Mouse (Mus musculus): ENCODE measurements around the gene Kcns1. TPM values are rescaled to one million over a fixed set of nuclear protein-coding genes. Genes with fewer than 3 reads are reported as not detected.
"Not testable (repeated sequence)": the region's sequence is repeated elsewhere in the genome, so short reads cannot be mapped to it uniquely, and the experiment has no call there.

Kcns1 gene
- polyA plus RNA-seq (2015; fragmentation: Nextera tagmentation; extraction: Ambion mirVana): 0.19 and 0.23 TPM in 2 replicates

DNA sequence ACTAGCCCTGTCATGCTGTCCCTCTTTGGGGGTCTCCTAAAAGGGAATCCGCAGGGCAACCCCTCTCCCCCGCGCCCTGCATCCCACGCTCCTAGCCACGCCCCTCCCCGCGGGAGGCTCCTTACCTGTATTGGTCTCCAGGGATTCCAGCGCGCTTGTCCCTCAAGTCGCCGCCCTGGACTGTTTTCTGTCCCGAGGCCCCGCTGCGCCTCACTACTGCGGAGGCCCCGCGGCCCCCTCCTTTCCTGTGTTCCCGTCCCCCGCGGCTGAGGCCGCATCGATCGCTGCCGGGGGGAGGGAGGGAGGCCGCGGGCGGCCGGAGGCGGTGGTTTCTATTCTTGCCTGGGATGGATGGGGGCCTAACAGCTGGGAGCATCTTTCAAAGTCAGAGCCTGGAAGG lies at the start of gene Kcns1:
Gene Kcns1 (minus strand): TSS at position 212 of the 400 bp plus-strand sequence.
- ATAC-seq (ENCODE audit: low FRiP score, low TSS enrichment): no peak
- 3% methylated on average over 26 of the region's 29 CpGs for WGBS
- Histone ChIP-seq H3K9me3 (ENCODE audit: control insufficient read depth, low read length) (no peaks in the 10 kb centered on the region), H3K4me1 (replicated peaks; ENCODE audit: control insufficient read depth, insufficient read depth) (no peaks in the 10 kb centered on the region), H3K36me3 (ENCODE audit: control insufficient read depth, insufficient read depth, low read length) (no peaks in the 10 kb centered on the region), H3K27me3 (ENCODE audit: control insufficient read depth, insufficient read depth, low read length) (peaks cover 20% of the 10 kb centered on the region; the same call in 1 of the 2 replicates), H3K4me2 (replicated peaks; ENCODE audit: low read depth) (peak within 1 kb of the TSS; percentile 46), H3K27ac (replicated peaks) (no peak within 1 kb of the TSS), H3K4me3 (ENCODE audit: low read depth, low read length) (peak within 1 kb of the TSS; percentile 26), H3K9ac (ENCODE audit: low read length) (no peak within 1 kb of the TSS)
- no peak for TF ChIP-seq EP300 (optimal IDR thresholded peaks at IDR 0.05)
- TF ChIP-seq CTCF (IDR thresholded peaks at IDR 0.05; ENCODE audit: low read depth): no peak
- no peak for DNase-seq (ENCODE audit: low spot score)

DNA sequence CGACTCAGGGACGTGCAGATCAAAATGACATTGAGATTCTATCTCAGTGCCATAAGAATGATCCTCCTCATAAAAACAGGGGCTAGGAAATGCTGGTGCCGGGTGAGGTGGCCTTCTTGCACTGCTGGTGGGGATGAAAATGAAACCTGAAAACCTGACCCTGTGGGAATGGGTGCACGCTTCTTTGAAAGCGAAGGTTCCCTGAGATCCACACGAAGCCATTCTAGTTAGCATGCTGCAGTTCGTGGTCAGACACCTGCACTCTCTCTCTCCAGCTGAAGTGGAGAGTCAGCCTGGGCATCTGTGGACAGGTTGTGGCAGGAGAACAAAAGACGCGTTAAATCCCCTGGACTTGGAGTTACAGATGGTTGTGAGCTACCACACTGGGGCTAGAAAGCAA lies 48.4 kb upstream of the Kcns1 start:
- no peak overlapping the region for H3K4me3 ChIP-seq (ENCODE audit: low read depth, low read length)
- no peaks in the 10 kb centered on the region for H3K4me1 ChIP-seq (replicated peaks; ENCODE audit: control insufficient read depth, insufficient read depth)
- H3K9ac ChIP-seq (ENCODE audit: low read length): no peak overlapping the region
- DNase-seq (ENCODE audit: low spot score) (no peak), ATAC-seq (ENCODE audit: low FRiP score, low TSS enrichment) (no peak)
- 84% methylated on average over 9 of the region's 9 CpGs for WGBS
- no peaks in the 10 kb centered on the region for H3K36me3 ChIP-seq (ENCODE audit: control insufficient read depth, insufficient read depth, low read length)
- H3K27me3 ChIP-seq (ENCODE audit: control insufficient read depth, insufficient read depth, low read length): no peaks in the 10 kb centered on the region
- no peak overlapping the region for H3K27ac ChIP-seq (replicated peaks)
- no peaks in the 10 kb centered on the region for H3K9me3 ChIP-seq (ENCODE audit: control insufficient read depth, low read length)
- TF ChIP-seq EP300 (optimal IDR thresholded peaks at IDR 0.05) (no peak), CTCF (IDR thresholded peaks at IDR 0.05; ENCODE audit: low read depth) (no peak)
- no peak overlapping the region for H3K4me2 ChIP-seq (replicated peaks; ENCODE audit: low read depth)

DNA sequence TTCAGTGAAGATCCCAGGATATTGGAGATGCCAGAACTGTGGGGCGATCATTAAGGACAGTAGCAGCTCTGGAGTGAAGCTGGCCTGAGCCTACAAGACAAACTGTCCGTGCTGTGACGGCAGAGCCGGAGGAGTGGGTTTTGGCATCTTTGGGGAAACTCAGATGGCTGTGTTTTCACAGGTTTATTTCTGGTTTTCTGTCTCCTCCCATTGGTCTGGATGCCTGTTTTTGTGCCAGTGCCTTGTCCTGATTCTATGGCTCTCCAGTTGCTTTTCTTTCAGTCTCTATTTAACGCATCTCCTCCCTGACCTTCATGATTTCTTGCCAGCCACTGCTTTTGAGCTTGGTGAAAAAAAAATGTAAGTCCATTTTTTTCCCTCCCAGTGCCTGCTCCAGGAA lies 41.8 kb upstream of the Kcns1 start:
- whole genome bisulfite sequencing: 80% methylated on average over 5 of the region's 5 CpGs
- no peak for DNase-seq (ENCODE audit: low spot score)
- H3K27ac ChIP-seq (replicated peaks): no peak overlapping the region
- no peak for ATAC-seq (ENCODE audit: low FRiP score, low TSS enrichment)
- H3K9ac ChIP-seq (ENCODE audit: low read length): no peak overlapping the region
- H3K27me3 ChIP-seq (ENCODE audit: control insufficient read depth, insufficient read depth, low read length): no peaks in the 10 kb centered on the region
- no peaks in the 10 kb centered on the region for H3K4me1 ChIP-seq (replicated peaks; ENCODE audit: control insufficient read depth, insufficient read depth)
- no peak overlapping the region for H3K4me2 ChIP-seq (replicated peaks; ENCODE audit: low read depth)
- H3K4me3 ChIP-seq (ENCODE audit: low read depth, low read length): no peak overlapping the region
- H3K36me3 ChIP-seq (ENCODE audit: control insufficient read depth, insufficient read depth, low read length): no peaks in the 10 kb centered on the region
- no peaks in the 10 kb centered on the region for H3K9me3 ChIP-seq (ENCODE audit: control insufficient read depth, low read length)
- TF ChIP-seq EP300 (optimal IDR thresholded peaks at IDR 0.05): no peak
- TF ChIP-seq CTCF (IDR thresholded peaks at IDR 0.05; ENCODE audit: low read depth): no peak

DNA sequence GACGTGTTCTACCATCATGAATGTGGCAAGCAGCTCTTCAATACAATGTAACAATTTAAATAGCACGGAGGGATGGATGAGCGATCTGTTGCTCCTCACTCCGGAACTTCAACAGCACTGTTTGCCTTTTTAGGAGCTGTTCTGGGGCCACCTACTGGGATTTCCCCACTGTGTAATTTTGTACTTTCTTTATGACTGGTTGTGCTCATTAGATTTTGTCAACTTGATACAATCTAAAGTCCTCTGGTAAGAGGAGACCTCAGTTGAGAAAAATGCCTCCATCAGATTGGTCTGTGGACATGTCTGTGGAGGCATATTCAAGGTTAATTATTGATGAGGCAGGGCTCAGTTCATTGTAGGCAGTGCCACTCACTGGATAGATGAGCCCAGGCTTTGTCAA lies 40.0 kb upstream of the Kcns1 start:
- no peak overlapping the region for H3K27ac ChIP-seq (replicated peaks)
- DNase-seq (ENCODE audit: low spot score): no peak
- WGBS: 81% methylated on average over 4 of the region's 4 CpGs
- H3K9ac ChIP-seq (ENCODE audit: low read length): no peak overlapping the region
- H3K36me3 ChIP-seq (ENCODE audit: control insufficient read depth, insufficient read depth, low read length): no peaks in the 10 kb centered on the region
- no peak overlapping the region for H3K4me3 ChIP-seq (ENCODE audit: low read depth, low read length)
- H3K4me2 ChIP-seq (replicated peaks; ENCODE audit: low read depth): no peak overlapping the region
- TF ChIP-seq CTCF (IDR thresholded peaks at IDR 0.05; ENCODE audit: low read depth) (no peak), EP300 (optimal IDR thresholded peaks at IDR 0.05) (no peak)
- ATAC-seq (ENCODE audit: low FRiP score, low TSS enrichment): no peak
- no peaks in the 10 kb centered on the region for H3K4me1 ChIP-seq (replicated peaks; ENCODE audit: control insufficient read depth, insufficient read depth)
- H3K27me3 ChIP-seq (ENCODE audit: control insufficient read depth, insufficient read depth, low read length): no peaks in the 10 kb centered on the region
- H3K9me3 ChIP-seq (ENCODE audit: control insufficient read depth, low read length): no peaks in the 10 kb centered on the region

DNA sequence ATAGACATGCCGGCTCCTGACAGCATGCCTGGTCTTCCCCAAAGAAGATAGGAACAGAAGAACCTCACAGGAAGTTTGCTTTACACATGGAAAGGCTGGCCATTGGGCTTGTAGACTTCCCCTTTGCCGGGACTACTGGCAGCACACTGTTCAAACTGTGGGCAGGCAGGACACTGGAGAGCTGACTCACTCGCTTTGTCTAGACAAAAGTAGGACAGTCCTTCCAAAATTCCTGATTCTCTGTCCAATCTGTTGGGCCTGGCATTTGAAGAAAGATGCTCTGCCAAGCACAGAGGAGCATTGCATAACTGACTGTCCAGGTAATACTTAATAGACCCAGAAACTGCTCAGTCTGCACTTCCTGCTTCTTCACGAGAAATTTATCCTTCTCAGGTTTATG lies 35.8 kb upstream of the Kcns1 start:
- 62% methylated on average over 4 of the region's 4 CpGs for WGBS
- H3K4me1 ChIP-seq (replicated peaks; ENCODE audit: control insufficient read depth, insufficient read depth): no peaks in the 10 kb centered on the region
- H3K4me2 ChIP-seq (replicated peaks; ENCODE audit: low read depth): no peak overlapping the region
- no peaks in the 10 kb centered on the region for H3K9me3 ChIP-seq (ENCODE audit: control insufficient read depth, low read length)
- no peak for ATAC-seq (ENCODE audit: low FRiP score, low TSS enrichment)
- no peaks in the 10 kb centered on the region for H3K27me3 ChIP-seq (ENCODE audit: control insufficient read depth, insufficient read depth, low read length)
- no peaks in the 10 kb centered on the region for H3K36me3 ChIP-seq (ENCODE audit: control insufficient read depth, insufficient read depth, low read length)
- no peak overlapping the region for H3K27ac ChIP-seq (replicated peaks)
- no peak overlapping the region for H3K9ac ChIP-seq (ENCODE audit: low read length)
- DNase-seq (ENCODE audit: low spot score): no peak
- TF ChIP-seq EP300 (optimal IDR thresholded peaks at IDR 0.05): no peak
- no peak for TF ChIP-seq CTCF (IDR thresholded peaks at IDR 0.05; ENCODE audit: low read depth)
- no peak overlapping the region for H3K4me3 ChIP-seq (ENCODE audit: low read depth, low read length)

DNA sequence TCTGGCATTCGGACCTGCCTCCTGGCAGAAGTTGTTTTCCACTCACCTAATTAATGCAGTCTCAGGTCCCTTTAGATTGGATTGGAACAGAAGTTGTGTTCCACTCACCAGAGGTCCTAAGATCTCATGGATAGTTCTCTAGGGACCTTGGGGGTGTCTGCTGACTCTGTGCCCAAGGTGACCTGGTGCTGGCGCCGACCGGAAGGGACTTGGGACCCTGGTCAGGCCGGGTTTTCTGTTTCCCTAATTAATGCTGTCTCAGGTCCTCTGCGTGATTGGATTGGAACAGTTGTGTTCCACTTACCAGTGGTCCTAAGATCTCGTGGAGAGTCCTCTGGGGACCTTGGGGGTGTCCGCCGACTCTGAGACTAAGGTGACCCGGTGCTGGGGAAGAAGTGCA lies 35.1 kb upstream of the Kcns1 start:
- not testable (repeated sequence) for ATAC-seq (ENCODE audit: low FRiP score, low TSS enrichment); H3K9me3 ChIP-seq (ENCODE audit: control insufficient read depth, low read length); H3K27ac ChIP-seq (replicated peaks); H3K4me3 ChIP-seq (ENCODE audit: low read depth, low read length); H3K27me3 ChIP-seq (ENCODE audit: control insufficient read depth, insufficient read depth, low read length); H3K4me1 ChIP-seq (replicated peaks; ENCODE audit: control insufficient read depth, insufficient read depth); H3K36me3 ChIP-seq (ENCODE audit: control insufficient read depth, insufficient read depth, low read length); DNase-seq (ENCODE audit: low spot score); H3K4me2 ChIP-seq (replicated peaks; ENCODE audit: low read depth); H3K9ac ChIP-seq (ENCODE audit: low read length)
- 94% methylated on average over 10 of the region's 10 CpGs for WGBS

Data from stomach, postnatal 0 days (tissue).